Mouse (Mus musculus): ENCODE measurements around the gene Tmem45a.

The Tmem45a gene

GRCm38 (mm10) chr16:56800946-56801345, 85.0 kb downstream of the Tmem45a start:
- ChIA-PET POLR2A (interaction anchor here in 1 of 4 experiments (1.0 kb wide), 1 partner anchor 321 kb away, joined by 3 read pairs; the partner anchor contains the start of gene Tomm70a), CTCF (interaction anchor here in 3 of 4 experiments (0.9 to 2.1 kb wide), 13 partner anchors 9 to 366 kb away, joined by 3 to 14 read pairs (median 4); no protein-coding TSS in a partner anchor)

DNA sequence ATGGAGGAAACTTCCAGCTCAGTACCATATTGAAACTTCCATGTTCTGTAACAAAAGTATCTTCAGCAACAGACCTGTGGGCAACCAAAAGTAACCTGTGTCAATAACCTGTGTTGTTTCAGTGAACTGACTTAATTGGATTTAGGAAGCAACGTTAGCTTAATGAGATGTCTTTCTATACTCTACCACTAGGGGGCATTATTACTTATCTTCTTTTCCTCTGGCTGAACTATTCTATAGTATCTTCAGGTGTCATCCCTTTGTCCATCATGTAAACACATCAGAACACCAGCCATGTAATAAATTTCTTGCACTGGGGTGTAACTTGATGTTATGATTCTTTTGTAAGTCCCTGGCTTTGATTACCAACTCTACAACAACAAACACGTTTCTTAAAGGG, 85.5 kb downstream of the Tmem45a start:
- ChIA-PET POLR2A (interaction anchor here in 2 of 4 experiments (0.9 to 1.0 kb wide), 2 partner anchors 102 to 321 kb away, joined by 3 read pairs; partner anchors contain the start of gene Tomm70a (in 1 of the 2)), CTCF (interaction anchor here (0.6 to 2.1 kb wide), 22 partner anchors 9 to 443 kb away, joined by 3 to 14 read pairs (median 4); no protein-coding TSS in a partner anchor)

- ChIA-PET POLR2A (interaction anchor here in 2 of 4 experiments (0.7 to 0.9 kb wide), 3 partner anchors 17 to 103 kb away, joined by 3 to 5 read pairs (median 3); no protein-coding TSS in a partner anchor), CTCF (interaction anchor here (0.5 to 2.1 kb wide), 18 partner anchors 21 to 599 kb away, joined by 3 to 14 read pairs (median 3); no protein-coding TSS in a partner anchor)
Observed at GRCm38 (mm10) chr16:56799541-56800029, 86.4 kb downstream of the Tmem45a start.

GRCm38 (mm10) chr16:56798873-56799272, 87.1 kb downstream of the Tmem45a start:
- ChIA-PET CTCF (interaction anchor here in 1 of 4 experiments (0.6 to 2.1 kb wide), 4 partner anchors 27 to 277 kb away, joined by 3 to 14 read pairs (median 4); no protein-coding TSS in a partner anchor), POLR2A (no interaction called here)

- ChIA-PET CTCF (no interaction called here), POLR2A (no interaction called here)
Observed at GRCm38 (mm10) chr16:56795481-56796139, 90.4 kb downstream of the Tmem45a start, which contains the start of gene Adgrg7. Gene Adgrg7 (minus strand): TSS chr16:56795855.

GRCm38 (mm10) chr16:56794383-56795144, 91.4 kb downstream of the Tmem45a start:
- POLR2A ChIA-PET: no interaction called here
- CTCF ChIA-PET: no interaction called here

- ChIA-PET CTCF (no interaction called here), POLR2A (no interaction called here)
Observed at GRCm38 (mm10) chr16:56793778-56794177, 92.2 kb downstream of the Tmem45a start.

DNA sequence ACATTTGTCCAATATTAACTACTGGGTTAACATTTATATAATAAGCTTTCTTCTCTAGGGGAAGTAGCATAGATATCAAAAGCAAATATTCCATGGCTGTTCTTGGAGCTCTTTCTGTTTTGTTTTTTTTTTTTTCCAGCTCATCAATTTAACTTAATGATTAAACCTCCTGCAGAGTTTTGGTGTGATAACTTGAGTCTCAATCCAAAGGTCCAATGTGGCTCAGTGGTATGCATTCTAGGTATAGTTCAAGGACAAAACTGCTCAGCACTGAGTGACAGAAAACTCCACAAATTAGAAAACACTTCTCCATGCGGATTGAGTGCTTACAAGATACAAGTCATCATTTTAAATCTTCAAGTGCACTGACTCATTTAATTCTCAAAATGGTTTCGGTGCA, 100.0 kb downstream of the Tmem45a start:
- ChIA-PET CTCF (no interaction called here), POLR2A (interaction anchor here in 2 of 4 experiments (0.6 to 0.7 kb wide), 2 partner anchors 379 to 545 kb away, joined by 3 to 4 read pairs; no protein-coding TSS in a partner anchor)

- ChIA-PET POLR2A (no interaction called here), CTCF (interaction anchor here (0.6 to 2.6 kb wide), 22 partner anchors 9 to 822 kb away, joined by 3 to 23 read pairs (median 4); no protein-coding TSS in a partner anchor)
Observed at GRCm38 (mm10) chr16:56771163-56772105, 114.5 kb downstream of the Tmem45a start.
